Mouse (Mus musculus) liver, embryonic 14.5 days (tissue): ENCODE measurements around the gene Eomes.

Experiments
- CTCF ChIP-seq: IDR thresholded peaks from 2 replicates; pipeline ENCODE4 v1.5.1; 2016; ENCODE audit warnings: antibody characterized with exemption, low read depth, control low read depth
- EP300 ChIP-seq: IDR thresholded peaks from 2 replicates; pipeline ENCODE4 v1.6.1; 2016; ENCODE audit warnings: antibody characterized with exemption, low read depth

GRCm38 (mm10) chr9:118477961-118478360 is at the start of gene Eomes:
- TF ChIP-seq EP300 (no peak), CTCF (no peak)
